Mouse (Mus musculus): ENCODE results near the gene Prdm11.

The Prdm11 gene

GRCm38 (mm10) chr2:92958640-92959039 lies 87.3 kb downstream of the Prdm11 start:
- DNase-seq: no peak

- DNase-seq: no peak
Measured at GRCm38 (mm10) chr2:92956943-92957342, 89.0 kb downstream of the Prdm11 start.

- DNase-seq: peak; percentile 78
Measured at GRCm38 (mm10) chr2:92954404-92955114, 91.4 kb downstream of the Prdm11 start.

GRCm38 (mm10) chr2:92953450-92953849 lies 92.5 kb downstream of the Prdm11 start:
- DNase-seq: no peak

- DNase-seq: no peak
Measured at GRCm38 (mm10) chr2:92949518-92949917, 96.4 kb downstream of the Prdm11 start.

GRCm38 (mm10) chr2:92948699-92949300 lies 97.2 kb downstream of the Prdm11 start:
- no peak for DNase-seq

GRCm38 (mm10) chr2:92947981-92948698 lies 97.8 kb downstream of the Prdm11 start:
- DNase-seq: peak; percentile 68

GRCm38 (mm10) chr2:92945824-92946598 lies 100.0 kb downstream of the Prdm11 start:
- no peak for DNase-seq

- DNase-seq: no peak
Measured at GRCm38 (mm10) chr2:92945125-92945746, 100.7 kb downstream of the Prdm11 start.

GRCm38 (mm10) chr2:92944356-92944755 lies 101.6 kb downstream of the Prdm11 start:
- no peak for DNase-seq

- DNase-seq: no peak
Measured at GRCm38 (mm10) chr2:92943406-92943805, 102.6 kb downstream of the Prdm11 start.

- DNase-seq: no peak
Measured at GRCm38 (mm10) chr2:92941463-92941862, 104.5 kb downstream of the Prdm11 start.

GRCm38 (mm10) chr2:92940963-92941362 lies 105.0 kb downstream of the Prdm11 start:
- no peak for DNase-seq

GRCm38 (mm10) chr2:92938827-92939226 lies 107.1 kb downstream of the Prdm11 start:
- DNase-seq: no peak

GRCm38 (mm10) chr2:92938063-92938462 lies 107.9 kb downstream of the Prdm11 start:
- DNase-seq: no peak

- no peak for DNase-seq
Measured at GRCm38 (mm10) chr2:92935483-92935882, 110.5 kb downstream of the Prdm11 start.

- DNase-seq: no peak
Measured at GRCm38 (mm10) chr2:92934312-92934982, 111.5 kb downstream of the Prdm11 start.

GRCm38 (mm10) chr2:92933379-92933778 lies 112.6 kb downstream of the Prdm11 start:
- DNase-seq: no peak

GRCm38 (mm10) chr2:92931061-92931460 lies 114.9 kb downstream of the Prdm11 start:
- no peak for DNase-seq

GRCm38 (mm10) chr2:92929696-92930095 lies 116.3 kb downstream of the Prdm11 start:
- no peak for DNase-seq

GRCm38 (mm10) chr2:92924677-92925259 lies 121.2 kb downstream of the Prdm11 start:
- DNase-seq: no peak

GRCm38 (mm10) chr2:92920709-92921108 lies 125.3 kb downstream of the Prdm11 start:
- DNase-seq: peak; percentile 82
